Mouse (Mus musculus): ENCODE measurements around the gene Ptges.
"Not testable (repeated sequence)": the region's sequence is repeated elsewhere in the genome, so short reads cannot be mapped to it uniquely, and the experiment has no call there.

The Ptges gene

GRCm38 (mm10) chr2:30929483-30930045 is at the start of gene Ptges:
Gene Ptges, minus strand, starts transcription at chr2:30929863.
- DNase-seq, result peak; percentile 73

GRCm38 (mm10) chr2:30967352-30968327 is 38.0 kb upstream of the Ptges start, which contains the start of gene Tor1a:
Gene Tor1a, minus strand, starts transcription at chr2:30967933.
- DNase-seq, result peak; percentile 90

GRCm38 (mm10) chr2:30966826-30967225 is 37.2 kb upstream of the Ptges start:
- DNase-seq, result no peak

GRCm38 (mm10) chr2:30965627-30966026 is 36.0 kb upstream of the Ptges start:
- no peak for DNase-seq

GRCm38 (mm10) chr2:30962570-30963254 is 33.0 kb upstream of the Ptges start:
- no peak for DNase-seq

GRCm38 (mm10) chr2:30959856-30960255 is 30.2 kb upstream of the Ptges start:
- DNase-seq, result no peak

GRCm38 (mm10) chr2:30958726-30959125 is 29.1 kb upstream of the Ptges start:
- no peak for DNase-seq

GRCm38 (mm10) chr2:30957511-30957910 is 27.8 kb upstream of the Ptges start:
- DNase-seq, result no peak

GRCm38 (mm10) chr2:30954797-30955196 is 25.1 kb upstream of the Ptges start:
- no peak for DNase-seq

GRCm38 (mm10) chr2:30952824-30953490 is 23.3 kb upstream of the Ptges start, which contains the start of gene Tor1b:
Gene Tor1b, plus strand, starts transcription at chr2:30952959.
- DNase-seq, result peak; percentile 87

- DNase-seq, result no peak
These were observed 22.8 kb upstream of the Ptges start for GRCm38 (mm10) chr2:30952457-30952823.

- DNase-seq, result peak; percentile 52
These were observed 12.9 kb upstream of the Ptges start for GRCm38 (mm10) chr2:30942603-30943011.

- DNase-seq, result not testable (repeated sequence)
These were observed 12.5 kb upstream of the Ptges start for GRCm38 (mm10) chr2:30942116-30942515.

GRCm38 (mm10) chr2:30941586-30941985 is 11.9 kb upstream of the Ptges start:
- DNase-seq, result no peak

GRCm38 (mm10) chr2:30938574-30938991 is 8.9 kb upstream of the Ptges start:
- DNase-seq, result no peak

GRCm38 (mm10) chr2:30937731-30938130 is 8.1 kb upstream of the Ptges start:
- DNase-seq, result no peak

GRCm38 (mm10) chr2:30936808-30937207 is 7.1 kb upstream of the Ptges start:
- DNase-seq, result no peak

- peak; percentile 55 for DNase-seq
These were observed 4.3 kb upstream of the Ptges start for GRCm38 (mm10) chr2:30933917-30934450.

GRCm38 (mm10) chr2:30933032-30933431 is 3.4 kb upstream of the Ptges start:
- DNase-seq, result no peak

GRCm38 (mm10) chr2:30931922-30932321 is 2.3 kb upstream of the Ptges start:
- no peak for DNase-seq

- DNase-seq, result not testable (repeated sequence)
These were observed 1.2 kb upstream of the Ptges start for GRCm38 (mm10) chr2:30930846-30931245.

GRCm38 (mm10) chr2:30928893-30929482 is 675 bp downstream of the Ptges start:
- no peak for DNase-seq
